Mouse (Mus musculus): Measurements from ENCODE around the gene Rpe. TPM values are rescaled to one million over a fixed set of nuclear protein-coding genes. Genes with fewer than 3 reads are reported as not detected.
"Not testable (repeated sequence)": the region's sequence is repeated elsewhere in the genome, so short reads cannot be mapped to it uniquely, and the experiment has no call there.

The Rpe gene
- polyA plus RNA-seq, 1 experiment, result 17.6 TPM

- no peak for DNase-seq
- Histone ChIP-seq H3K27ac (ENCODE audit: insufficient read depth, low read depth, low read length) (no peak overlapping the region), H3K36me3 (ENCODE audit: control insufficient read depth, insufficient read depth, low read length) (no peaks in the 10 kb centered on the region), H3K4me3 (ENCODE audit: insufficient read depth, low read depth, low read length) (no peak overlapping the region), H3K27me3 (replicated peaks; ENCODE audit: control insufficient read depth, insufficient read depth, low read length) (no peaks in the 10 kb centered on the region), H3K4me1 (ENCODE audit: control insufficient read depth, insufficient read depth, low read length) (no peaks in the 10 kb centered on the region)
- TF ChIP-seq POLR2A (IDR thresholded peaks at IDR 0.05; ENCODE audit: low read depth, low read length), result no peak
- WGBS, result 84% methylated on average over 5 of the region's 5 CpGs
Measured at GRCm38 (mm10) chr1:66682974-66683373, 17.7 kb upstream of the Rpe start.

GRCm38 (mm10) chr1:66691772-66692171, 8.9 kb upstream of the Rpe start:
- WGBS, result 78% methylated on average over 3 of the region's 3 CpGs
- TF ChIP-seq CTCF (conservative IDR thresholded peaks at IDR 0.05; ENCODE audit: insufficient read depth, insufficient read length, low read depth, low read length) (no peak), POLR2A (IDR thresholded peaks at IDR 0.05; ENCODE audit: low read depth, low read length) (no peak)

GRCm38 (mm10) chr1:66692308-66692707, 8.3 kb upstream of the Rpe start:
- H3K27me3 ChIP-seq (replicated peaks; ENCODE audit: control insufficient read depth, insufficient read depth, low read length), result no peaks in the 10 kb centered on the region
- no peak overlapping the region for H3K27ac ChIP-seq (ENCODE audit: insufficient read depth, low read depth, low read length)
- no peaks in the 10 kb centered on the region for H3K36me3 ChIP-seq (ENCODE audit: control insufficient read depth, insufficient read depth, low read length)
- no peak overlapping the region for H3K4me3 ChIP-seq (ENCODE audit: insufficient read depth, low read depth, low read length)
- no peak for TF ChIP-seq POLR2A (IDR thresholded peaks at IDR 0.05; ENCODE audit: low read depth, low read length)
- TF ChIP-seq CTCF (conservative IDR thresholded peaks at IDR 0.05; ENCODE audit: insufficient read depth, insufficient read length, low read depth, low read length), result no peak
- WGBS, result 86% methylated on average over 1 of the region's 1 CpGs
- no peaks in the 10 kb centered on the region for H3K4me1 ChIP-seq (ENCODE audit: control insufficient read depth, insufficient read depth, low read length)
- no peak for DNase-seq

More at GRCm38 (mm10) chr1:66691772-66692171, 8.9 kb upstream of the Rpe start:
- H3K27me3 ChIP-seq (replicated peaks; ENCODE audit: control insufficient read depth, insufficient read depth, low read length), result no peaks in the 10 kb centered on the region
- H3K36me3 ChIP-seq (ENCODE audit: control insufficient read depth, insufficient read depth, low read length), result no peaks in the 10 kb centered on the region
- no peak overlapping the region for H3K27ac ChIP-seq (ENCODE audit: insufficient read depth, low read depth, low read length)
- H3K4me3 ChIP-seq (ENCODE audit: insufficient read depth, low read depth, low read length), result no peak overlapping the region
- DNase-seq, result no peak
- no peaks in the 10 kb centered on the region for H3K4me1 ChIP-seq (ENCODE audit: control insufficient read depth, insufficient read depth, low read length)

GRCm38 (mm10) chr1:66692780-66693392, 7.7 kb upstream of the Rpe start:
- 70% methylated on average over 8 of the region's 8 CpGs for WGBS
- Histone ChIP-seq H3K36me3 (ENCODE audit: control insufficient read depth, insufficient read depth, low read length) (no peaks in the 10 kb centered on the region), H3K27me3 (replicated peaks; ENCODE audit: control insufficient read depth, insufficient read depth, low read length) (no peaks in the 10 kb centered on the region), H3K4me3 (ENCODE audit: insufficient read depth, low read depth, low read length) (no peak overlapping the region), H3K4me1 (ENCODE audit: control insufficient read depth, insufficient read depth, low read length) (no peaks in the 10 kb centered on the region), H3K27ac (ENCODE audit: insufficient read depth, low read depth, low read length) (no peak overlapping the region)
- no peak for DNase-seq
- no peak for TF ChIP-seq CTCF (conservative IDR thresholded peaks at IDR 0.05; ENCODE audit: insufficient read depth, insufficient read length, low read depth, low read length)
- no peak for TF ChIP-seq POLR2A (IDR thresholded peaks at IDR 0.05; ENCODE audit: low read depth, low read length)

GRCm38 (mm10) chr1:66694266-66694665, 6.4 kb upstream of the Rpe start:
- TF ChIP-seq POLR2A (IDR thresholded peaks at IDR 0.05; ENCODE audit: low read depth, low read length) (no peak), CTCF (conservative IDR thresholded peaks at IDR 0.05; ENCODE audit: insufficient read depth, insufficient read length, low read depth, low read length) (no peak)
- H3K4me1 ChIP-seq (ENCODE audit: control insufficient read depth, insufficient read depth, low read length), result no peaks in the 10 kb centered on the region
- no peak overlapping the region for H3K4me3 ChIP-seq (ENCODE audit: insufficient read depth, low read depth, low read length)
- H3K36me3 ChIP-seq (ENCODE audit: control insufficient read depth, insufficient read depth, low read length), result no peaks in the 10 kb centered on the region
- no peak overlapping the region for H3K27ac ChIP-seq (ENCODE audit: insufficient read depth, low read depth, low read length)
- no peaks in the 10 kb centered on the region for H3K27me3 ChIP-seq (replicated peaks; ENCODE audit: control insufficient read depth, insufficient read depth, low read length)
- DNase-seq, result no peak
- 70% methylated on average over 5 of the region's 5 CpGs for WGBS

GRCm38 (mm10) chr1:66695296-66695695, 5.3 kb upstream of the Rpe start:
- TF ChIP-seq POLR2A (IDR thresholded peaks at IDR 0.05; ENCODE audit: low read depth, low read length) (no peak), CTCF (conservative IDR thresholded peaks at IDR 0.05; ENCODE audit: insufficient read depth, insufficient read length, low read depth, low read length) (no peak)
- H3K36me3 ChIP-seq (ENCODE audit: control insufficient read depth, insufficient read depth, low read length), result no peaks in the 10 kb centered on the region
- peaks cover 2% of the 10 kb centered on the region; the same call in 1 of the 2 replicates for H3K4me1 ChIP-seq (ENCODE audit: control insufficient read depth, insufficient read depth, low read length)
- 45% methylated on average over 7 of the region's 7 CpGs for WGBS
- H3K4me3 ChIP-seq (ENCODE audit: insufficient read depth, low read depth, low read length), result no peak overlapping the region
- no peaks in the 10 kb centered on the region for H3K27me3 ChIP-seq (replicated peaks; ENCODE audit: control insufficient read depth, insufficient read depth, low read length)
- DNase-seq, result no peak
- H3K27ac ChIP-seq (ENCODE audit: insufficient read depth, low read depth, low read length), result no peak overlapping the region

GRCm38 (mm10) chr1:66699630-66700029, 1.0 kb upstream of the Rpe start:
- H3K4me3 ChIP-seq (ENCODE audit: insufficient read depth, low read depth, low read length); H3K27ac ChIP-seq (ENCODE audit: insufficient read depth, low read depth, low read length); H3K36me3 ChIP-seq (ENCODE audit: control insufficient read depth, insufficient read depth, low read length); DNase-seq; H3K27me3 ChIP-seq (replicated peaks; ENCODE audit: control insufficient read depth, insufficient read depth, low read length): not testable (repeated sequence)
- peaks cover 11% of the 10 kb centered on the region for H3K4me1 ChIP-seq (ENCODE audit: control insufficient read depth, insufficient read depth, low read length)
- 88% methylated on average over 10 of the region's 10 CpGs for WGBS
